Mouse (Mus musculus) hindbrain, embryonic 16.5 days (tissue): ENCODE results near the gene Gramd1b. TPM values are rescaled to one million over a fixed set of nuclear protein-coding genes. Genes with fewer than 3 reads are reported as not detected.
"Not testable (repeated sequence)": the region's sequence is repeated elsewhere in the genome, so short reads cannot be mapped to it uniquely, and the experiment has no call there.

Experiments
- ATAC-seq: fragments of 200-750 bp; cut with Nextera tagmentation; 2 replicates; pipeline ENCODE4 v1.8.0; 2017; ENCODE audit warnings: moderate TSS enrichment, moderate library complexity
- H3K27ac ChIP-seq: fragments of 300-500 bp; sonication (generic); 2 replicates; pipeline ENCODE4 v1.5.1; 2014; ENCODE audit warnings: low read depth, mild to moderate bottlenecking, control low read depth, low read length, moderate library complexity
- H3K27me3 ChIP-seq: fragments of 300-500 bp; sonication (generic); replicated peaks from 2 replicates; pipeline ENCODE4 v1.6.1; 2014; ENCODE audit warnings: low read length; ENCODE audit not compliant: control insufficient read depth, insufficient read depth
- H3K36me3 ChIP-seq: fragments of 300-500 bp; sonication (generic); 2 replicates; pipeline ENCODE4 v1.6.1; 2014; ENCODE audit warnings: mild to moderate bottlenecking, low read length, moderate library complexity, mixed read lengths; ENCODE audit not compliant: control insufficient read depth, insufficient read depth
- H3K4me1 ChIP-seq: fragments of 300-500 bp; sonication (generic); 2 replicates; pipeline ENCODE4 v1.6.1; 2014; ENCODE audit warnings: low read depth, low read length; ENCODE audit not compliant: control insufficient read depth, insufficient read depth
- H3K4me2 ChIP-seq: fragments of 300-500 bp; sonication (generic); 2 replicates; pipeline ENCODE4 v1.6.1; 2014; ENCODE audit warnings: mild to moderate bottlenecking, low read length, control low read depth, moderate library complexity
- H3K4me3 ChIP-seq: fragments of 300-500 bp; sonication (generic); 2 replicates; pipeline ENCODE4 v1.5.1; 2014; ENCODE audit warnings: mild to moderate bottlenecking, low read length, control low read depth, moderate library complexity
- H3K9ac ChIP-seq: fragments of 300-500 bp; sonication (generic); 2 replicates; pipeline ENCODE4 v1.6.1; 2014; ENCODE audit warnings: low read depth, mild to moderate bottlenecking, control low read depth, low read length, moderate library complexity
- H3K9me3 ChIP-seq: fragments of 300-500 bp; sonication (generic); 2 replicates; pipeline ENCODE4 v1.6.1; 2014; ENCODE audit warnings: mild to moderate bottlenecking, low read length, moderate library complexity; ENCODE audit not compliant: control insufficient read depth
- WGBS: fragments of 180-500 bp; shearing (Covaris S2); extraction: QIAGEN DNeasy Blood & Tissue Kit; methylation state at CpG from one replicate; pipeline ENCODE4 v1.1.7; 2014; 5-methylcytosine and 5-hydroxymethylcytosine counted together
- polyA plus RNA-seq: library from polyadenylated mRNA; unstranded; fragments of >200 nt; fragmentation: Nextera tagmentation; extraction: Ambion mirVana; gene quantifications from 2 replicates; pipeline ENCODE4 v1.2.1, GENCODE M21; 2015

Gene Gramd1b
- polyA plus RNA-seq, 1 experiment from 2014 or later: 18.5 TPM

- Histone ChIP-seq H3K9me3 (no peaks in the 10 kb centered on the region), H3K27ac (no peak overlapping the region), H3K9ac (no peak overlapping the region), H3K4me1 (no peaks in the 10 kb centered on the region), H3K4me3 (no peak overlapping the region), H3K36me3 (no peaks in the 10 kb centered on the region), H3K27me3 (no peaks in the 10 kb centered on the region), H3K4me2 (no peak overlapping the region)
- ATAC-seq: no peak
- WGBS: 88% methylated on average over 5 of the region's 5 CpGs
Observed at GRCm38 (mm10) chr9:40504886-40505285, 26.3 kb downstream of the Gramd1b start.

GRCm38 (mm10) chr9:40500691-40501090 lies 30.5 kb downstream of the Gramd1b start:
- no peak overlapping the region for H3K27ac ChIP-seq
- H3K36me3 ChIP-seq: no peaks in the 10 kb centered on the region
- no peak overlapping the region for H3K4me3 ChIP-seq
- no peaks in the 10 kb centered on the region for H3K27me3 ChIP-seq
- H3K4me2 ChIP-seq: no peak overlapping the region
- no peaks in the 10 kb centered on the region for H3K9me3 ChIP-seq
- H3K4me1 ChIP-seq: no peaks in the 10 kb centered on the region
- ATAC-seq: no peak
- no peak overlapping the region for H3K9ac ChIP-seq

DNA sequence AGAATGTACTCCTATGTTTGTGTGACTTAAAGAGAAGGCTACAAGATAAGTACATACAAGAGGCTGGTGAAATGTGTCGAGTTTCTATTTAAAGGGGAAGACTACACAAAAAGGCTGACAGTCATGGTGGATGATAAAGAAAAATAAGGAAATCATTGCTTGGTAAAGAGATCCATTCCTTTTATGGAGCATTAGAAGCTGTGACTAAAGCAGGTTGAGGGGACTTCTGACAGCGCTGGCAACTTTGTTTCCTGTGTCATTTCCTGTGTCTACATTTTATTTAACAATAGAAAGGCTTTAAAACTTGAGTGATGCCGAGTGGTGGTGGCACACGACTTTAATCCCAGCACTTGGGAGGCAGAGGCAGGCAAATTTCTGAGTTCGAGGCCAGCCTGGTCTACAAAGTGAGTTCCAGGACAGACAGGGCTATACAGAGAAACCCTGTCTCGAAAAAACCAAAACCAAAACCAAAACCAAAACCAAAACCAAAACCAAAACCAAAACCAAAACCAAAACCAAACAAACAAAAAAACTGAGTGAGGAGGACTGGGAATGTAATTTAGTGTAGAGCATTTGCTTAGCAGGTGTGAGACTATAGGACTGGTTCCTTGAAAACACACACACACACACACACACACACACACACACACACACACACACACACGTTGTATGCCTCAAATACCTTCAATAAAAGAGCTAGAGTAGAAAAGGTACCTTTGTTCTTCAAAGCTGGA lies 48.7 kb downstream of the Gramd1b start:
- ATAC-seq, H3K27ac ChIP-seq, H3K9ac ChIP-seq, H3K4me1 ChIP-seq, H3K4me2 ChIP-seq, H3K4me3 ChIP-seq, H3K27me3 ChIP-seq, H3K36me3 ChIP-seq, H3K9me3 ChIP-seq: not testable (repeated sequence)
- 83% methylated on average over 7 of the region's 7 CpGs for whole genome bisulfite sequencing

GRCm38 (mm10) chr9:40481271-40481670 lies 49.9 kb downstream of the Gramd1b start:
- Histone ChIP-seq H3K4me1 (no peaks in the 10 kb centered on the region), H3K27ac (no peak overlapping the region), H3K36me3 (no peaks in the 10 kb centered on the region), H3K9me3 (no peaks in the 10 kb centered on the region), H3K9ac (no peak overlapping the region), H3K4me2 (no peak overlapping the region), H3K27me3 (no peaks in the 10 kb centered on the region), H3K4me3 (no peak overlapping the region)
- WGBS: 50% methylated on average over 3 of the region's 3 CpGs
- ATAC-seq: peak; percentile 76

DNA sequence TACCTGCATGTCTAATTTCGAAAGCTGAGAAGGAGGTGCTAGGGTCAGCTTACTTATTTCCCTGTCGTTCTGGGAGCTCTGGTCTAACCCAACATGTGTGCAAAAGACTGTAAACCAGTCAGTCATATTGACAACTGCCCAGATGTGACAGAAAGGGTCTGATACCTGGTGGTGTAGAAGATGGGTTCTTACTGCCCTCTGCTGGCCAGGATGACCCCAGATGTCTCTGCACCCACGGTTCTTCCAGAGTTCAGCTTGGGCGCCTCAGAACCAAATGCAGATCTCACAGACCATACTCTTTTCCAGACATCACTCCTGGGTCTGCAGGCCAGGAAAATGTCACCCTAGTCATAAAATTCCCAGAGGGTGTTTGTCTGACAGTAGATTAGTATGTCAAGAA lies 51.9 kb downstream of the Gramd1b start:
- Histone ChIP-seq H3K4me1 (no peaks in the 10 kb centered on the region), H3K27me3 (no peaks in the 10 kb centered on the region), H3K4me2 (no peak overlapping the region), H3K27ac (no peak overlapping the region), H3K9me3 (no peaks in the 10 kb centered on the region), H3K9ac (no peak overlapping the region), H3K36me3 (no peaks in the 10 kb centered on the region), H3K4me3 (no peak overlapping the region)
- no peak for ATAC-seq
- WGBS: 54% methylated on average over 4 of the region's 4 CpGs

DNA sequence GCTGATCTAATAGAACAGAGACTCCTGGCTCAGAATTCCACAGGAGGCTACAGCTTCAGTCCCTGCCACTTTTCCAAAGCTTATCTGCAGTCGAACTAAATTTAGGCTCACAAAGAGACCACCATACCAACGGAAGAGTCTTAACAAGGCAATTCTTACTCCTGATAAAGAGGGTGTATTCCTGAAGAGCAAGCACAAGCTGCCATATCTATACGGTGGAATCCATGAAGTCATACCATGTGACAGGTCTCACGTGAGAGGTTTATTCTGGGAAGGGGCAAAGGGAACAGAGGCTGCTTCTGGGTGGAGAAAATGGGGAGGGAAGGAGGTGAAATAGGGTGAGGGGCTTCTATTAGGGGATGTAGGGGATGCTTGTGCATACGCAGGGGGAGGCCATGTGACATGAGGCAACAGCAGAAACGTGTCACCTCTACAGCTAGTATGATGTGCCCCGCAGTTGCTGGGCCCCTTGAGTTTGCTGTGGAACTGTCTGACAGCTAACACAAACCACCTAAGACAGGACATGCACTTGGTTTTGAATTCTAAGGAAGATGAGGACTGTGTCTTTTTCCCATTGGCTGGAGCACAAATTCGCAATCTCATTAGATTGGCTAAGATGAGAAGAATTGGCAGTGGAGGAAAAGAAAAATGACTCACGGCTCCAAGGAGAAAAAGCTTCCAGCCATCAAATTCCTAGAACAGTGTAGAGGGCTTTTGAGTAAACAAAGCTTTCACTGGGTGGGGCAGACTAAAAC lies 52.9 kb downstream of the Gramd1b start:
- no peak overlapping the region for H3K27ac ChIP-seq
- no peak for ATAC-seq
- 91% methylated on average over 9 of the region's 9 CpGs for WGBS
- H3K4me2 ChIP-seq: no peak overlapping the region
- no peak overlapping the region for H3K9ac ChIP-seq
- no peak overlapping the region for H3K4me3 ChIP-seq
- no peaks in the 10 kb centered on the region for H3K27me3 ChIP-seq
- no peaks in the 10 kb centered on the region for H3K9me3 ChIP-seq
- no peaks in the 10 kb centered on the region for H3K4me1 ChIP-seq
- no peaks in the 10 kb centered on the region for H3K36me3 ChIP-seq

GRCm38 (mm10) chr9:40477611-40478010 lies 53.6 kb downstream of the Gramd1b start:
- Histone ChIP-seq H3K36me3 (no peaks in the 10 kb centered on the region), H3K9me3 (no peaks in the 10 kb centered on the region), H3K27me3 (no peaks in the 10 kb centered on the region), H3K4me1 (no peaks in the 10 kb centered on the region), H3K4me2 (no peak overlapping the region), H3K27ac (no peak overlapping the region), H3K9ac (no peak overlapping the region), H3K4me3 (no peak overlapping the region)
- ATAC-seq: no peak
- 92% methylated on average over 2 of the region's 2 CpGs for WGBS

DNA sequence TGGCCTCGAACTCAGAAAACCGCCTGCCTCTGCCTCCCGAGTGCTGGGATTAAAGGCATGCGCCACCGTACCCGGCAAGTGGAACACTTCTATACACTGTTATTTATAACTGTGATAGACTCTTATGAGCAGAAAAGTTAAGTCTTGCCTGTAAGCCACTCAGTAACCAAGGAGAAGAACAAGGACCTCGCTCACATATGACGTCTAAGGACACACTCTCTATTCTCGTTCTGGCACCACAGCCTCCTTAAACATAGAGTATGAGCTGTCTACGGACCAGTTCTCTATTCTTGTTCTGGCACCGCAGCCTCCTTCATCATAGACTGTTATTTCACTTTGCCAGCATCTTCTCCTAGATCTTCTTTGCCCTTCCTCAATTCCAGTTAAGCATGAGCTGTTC lies 55.1 kb downstream of the Gramd1b start:
- Histone ChIP-seq H3K4me2 (no peak overlapping the region), H3K4me3 (no peak overlapping the region), H3K9ac (no peak overlapping the region), H3K27me3 (no peaks in the 10 kb centered on the region), H3K4me1 (no peaks in the 10 kb centered on the region), H3K27ac (no peak overlapping the region), H3K36me3 (no peaks in the 10 kb centered on the region), H3K9me3 (no peaks in the 10 kb centered on the region)
- no peak for ATAC-seq
- 90% methylated on average over 11 of the region's 11 CpGs for WGBS

- no peak overlapping the region for H3K4me2 ChIP-seq
- H3K27me3 ChIP-seq: no peaks in the 10 kb centered on the region
- H3K27ac ChIP-seq: no peak overlapping the region
- no peak overlapping the region for H3K9ac ChIP-seq
- no peak overlapping the region for H3K4me3 ChIP-seq
- no peaks in the 10 kb centered on the region for H3K4me1 ChIP-seq
- H3K36me3 ChIP-seq: no peaks in the 10 kb centered on the region
- WGBS: 89% methylated on average over 9 of the region's 9 CpGs
- H3K9me3 ChIP-seq: no peaks in the 10 kb centered on the region
- ATAC-seq: no peak
Observed at GRCm38 (mm10) chr9:40472961-40473510, 58.1 kb downstream of the Gramd1b start.
